Mouse (Mus musculus) ES-E14 (cell line): ENCODE measurements around the gene Zswim9. TPM values are rescaled to one million over a fixed set of nuclear protein-coding genes. Genes with fewer than 3 reads are reported as not detected.

Experiments used
- DNase-seq: peaks from one replicate; pipeline ENCODE4 v3.0.0-alpha.2; 2013; ENCODE audit warnings: low read depth, low spot score
- H3K27ac ChIP-seq: 2 replicates; pipeline ENCODE4 v1.5.1; 2012; ENCODE audit warnings: low read depth, mild to moderate bottlenecking, low read length, moderate library complexity, mixed read lengths; ENCODE audit not compliant: poor library complexity, insufficient read depth, severe bottlenecking
- H3K36me3 ChIP-seq: 2 replicates; pipeline ENCODE4 v1.6.1; 2012; ENCODE audit warnings: mild to moderate bottlenecking, low read length, moderate library complexity, mixed read lengths; ENCODE audit not compliant: control insufficient read depth, poor library complexity, insufficient read depth, severe bottlenecking
- H3K4me1 ChIP-seq, 2 experiments: fragments of 150-350 bp in 1 of 2; sonication (generic) in 1 of 2; 2 replicates each; pipeline ENCODE4 v1.6.1; 2012; ENCODE audit warnings: low read length in 2 of 2, mild to moderate bottlenecking in 1 of 2, mixed read lengths in 1 of 2; ENCODE audit not compliant: control insufficient read depth in 2 of 2, insufficient read depth in 2 of 2, poor library complexity in 1 of 2
- H3K4me3 ChIP-seq, 2 experiments: fragments of 150-350 bp in 1 of 2; sonication (generic) in 1 of 2; 2 replicates each; pipeline ENCODE4 v1.5.1; 2012; ENCODE audit warnings: low read length in 2 of 2, low read depth in 1 of 2, mild to moderate bottlenecking in 1 of 2, mixed read lengths in 1 of 2; ENCODE audit not compliant: insufficient read depth in 1 of 2, poor library complexity in 1 of 2, severe bottlenecking in 1 of 2
- H3K9ac ChIP-seq: 2 replicates; pipeline ENCODE4 v1.6.1; 2012; ENCODE audit warnings: low read depth, mild to moderate bottlenecking, low read length, mixed read lengths; ENCODE audit not compliant: poor library complexity, insufficient read depth, severe bottlenecking
- H3K9me3 ChIP-seq: fragments of 150-350 bp; sonication (generic); 2 replicates; pipeline ENCODE4 v1.6.1; 2012; ENCODE audit warnings: low read depth, mild to moderate bottlenecking, low read length; ENCODE audit not compliant: control insufficient read depth, insufficient read depth
- CHD2 ChIP-seq: IDR thresholded peaks from 2 replicates; pipeline ENCODE4 v1.6.1; 2014; ENCODE audit warnings: mild to moderate bottlenecking, low read depth, low read length, inconsistent platforms
- HCFC1 ChIP-seq: IDR thresholded peaks from 2 replicates; pipeline ENCODE4 v1.6.1; 2012; ENCODE audit warnings: low read length, inconsistent platforms, borderline replicate concordance; ENCODE audit not compliant: insufficient read depth
- MAFK ChIP-seq: IDR thresholded peaks from 2 replicates; pipeline ENCODE4 v1.6.1; 2014; ENCODE audit warnings: mild to moderate bottlenecking, low read depth, low read length, inconsistent platforms; ENCODE audit not compliant: insufficient read depth
- ZC3H11A ChIP-seq: IDR thresholded peaks from 2 replicates; pipeline ENCODE4 v1.6.1; 2012; ENCODE audit warnings: low read depth, mild to moderate bottlenecking, inconsistent platforms, low read length, borderline replicate concordance
- ZNF384 ChIP-seq: IDR thresholded peaks from 2 replicates; pipeline ENCODE4 v1.6.1; 2012; ENCODE audit warnings: low read depth, low read length, inconsistent platforms
- in situ Hi-C, 2 experiments: fragments of 600-800 bp; cut with MboI; formaldehyde crosslinking; loops; one replicate each; pipeline ENCODE4 v1.15.1; 2025; ENCODE audit warnings: low sequenced_read_pairs in 2 of 2, inconsistent platforms in 1 of 2; ENCODE audit not compliant: unreplicated experiment in 2 of 2
- total RNA-seq: library from RNA; depleted of rRNA; stranded (reverse); fragments of 300-350 nt; gene quantifications from 2 replicates; pipeline ENCODE4 v1.2.3, GENCODE M21; 2012

The Zswim9 gene
- total RNA-seq, 1 experiment = 5.7 TPM

DNA sequence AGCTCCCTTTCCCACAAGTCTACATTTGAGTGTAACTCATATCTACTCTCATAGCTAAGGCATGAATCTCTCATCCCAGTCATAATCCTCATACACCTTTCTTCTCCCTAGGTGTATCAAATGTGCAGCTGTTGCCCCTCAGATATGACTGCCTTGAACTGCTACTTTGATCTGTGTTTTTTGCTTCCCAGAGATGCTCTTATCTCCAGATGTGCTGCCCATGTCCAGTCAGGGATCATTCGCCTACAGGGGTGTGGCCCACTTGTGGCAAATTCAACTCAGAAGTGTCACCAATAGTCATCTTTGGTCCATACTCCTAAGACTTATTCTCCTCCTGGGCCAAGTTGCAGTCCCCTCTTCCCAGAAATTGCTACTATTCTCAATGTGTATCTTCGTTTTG lies 688 bp downstream of the Zswim9 start:
- Histone ChIP-seq H3K9me3 (no peaks in the 10 kb centered on the region), H3K9ac (peak overlapping the region; percentile 98), H3K36me3 (peaks cover 9% of the 10 kb centered on the region), H3K27ac (no peak overlapping the region), H3K4me3 (peak overlapping the region; percentile 91 to 93), H3K4me1 (no peaks in the 10 kb centered on the region)
- TF ChIP-seq ZNF384 (no peak), ZC3H11A (no peak), MAFK (no peak), HCFC1 (no peak), CHD2 (no peak)
- in situ Hi-C loops = no loop called here
- no peak for DNase-seq

DNA sequence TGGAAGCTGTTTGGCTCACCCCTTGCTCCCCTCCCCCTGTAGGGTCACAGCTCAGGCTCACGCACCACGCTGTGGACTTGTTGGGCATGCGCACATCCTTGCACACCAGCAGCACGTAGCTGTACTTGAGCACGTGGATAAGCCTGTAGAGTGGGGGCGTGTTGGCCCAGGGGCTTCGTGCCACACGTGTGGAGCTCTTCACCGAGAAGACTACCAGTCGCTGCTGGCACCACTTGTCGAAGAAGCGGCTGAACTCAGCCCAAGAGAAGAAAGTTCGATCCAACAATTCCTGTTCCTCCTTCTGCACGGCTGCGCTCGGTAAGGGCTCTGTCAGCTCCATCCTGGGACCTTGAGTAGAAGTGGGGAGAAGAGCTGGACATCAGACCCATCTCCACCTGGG lies 1.4 kb downstream of the Zswim9 start, which contains the start of gene Lig1:
TSS of gene Lig1 (plus strand) at position 203 of the 400 bp plus-strand sequence.
- Histone ChIP-seq H3K4me1 (no peaks in the 10 kb centered on the region), H3K9ac (peak within 1 kb of the TSS; percentile 98), H3K4me3 (peak within 1 kb of the TSS; percentile 91 to 93), H3K36me3 (peaks cover 4% of the 10 kb centered on the region), H3K27ac (no peak within 1 kb of the TSS), H3K9me3 (no peaks in the 10 kb centered on the region)
- in situ Hi-C loops = no loop called here
- no peak for DNase-seq
- no peak for TF ChIP-seq HCFC1
- no peak for TF ChIP-seq ZNF384
- no peak for TF ChIP-seq ZC3H11A
- TF ChIP-seq MAFK = no peak
- no peak for TF ChIP-seq CHD2

DNA sequence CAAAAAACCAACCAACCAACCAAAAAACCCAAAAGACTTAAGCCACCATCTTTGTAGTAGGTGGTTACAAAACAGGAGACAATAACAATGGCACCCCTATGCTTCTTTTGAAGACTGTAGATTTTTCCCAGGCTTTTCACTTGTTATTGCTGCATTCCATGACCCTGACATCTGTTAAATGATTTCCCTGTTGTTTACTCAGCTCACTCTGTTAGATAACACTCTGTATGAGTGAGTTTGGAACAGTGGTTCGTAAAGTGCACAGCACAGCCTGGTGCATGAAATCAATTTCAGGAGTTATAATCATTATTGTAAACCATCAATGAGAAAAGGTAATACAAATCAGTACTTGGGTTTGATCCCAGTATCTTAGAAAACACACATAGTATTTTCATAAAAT lies 6.8 kb downstream of the Zswim9 start:
- no peak for DNase-seq
- Histone ChIP-seq H3K4me1 (no peaks in the 10 kb centered on the region), H3K9ac (no peak overlapping the region), H3K9me3 (no peaks in the 10 kb centered on the region), H3K4me3 (no peak overlapping the region), H3K36me3 (no peaks in the 10 kb centered on the region), H3K27ac (no peak overlapping the region)
- in situ Hi-C loops = no loop called here
- TF ChIP-seq HCFC1 (no peak), ZC3H11A (no peak), ZNF384 (no peak), MAFK (no peak), CHD2 (no peak)

DNA sequence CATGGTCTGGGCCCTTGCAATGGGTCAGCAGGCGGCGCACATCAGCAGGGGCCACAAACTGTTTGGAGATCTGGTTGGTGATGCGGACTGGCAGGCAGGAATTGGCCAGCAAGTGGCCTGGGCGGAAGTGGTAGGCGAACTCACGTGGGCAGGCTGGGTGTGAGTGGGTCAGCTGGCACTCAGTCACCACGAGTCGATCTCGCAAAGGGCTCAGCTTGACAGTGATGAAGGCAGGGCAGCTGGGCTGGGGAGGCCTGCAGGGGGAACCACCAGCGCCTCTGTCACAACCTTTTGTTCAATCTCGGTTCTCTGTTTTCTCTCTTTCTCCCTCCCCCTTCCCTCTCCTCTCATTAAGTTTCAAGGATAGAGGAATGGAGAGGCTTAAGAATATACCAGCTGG lies 9.1 kb downstream of the Zswim9 start:
- Histone ChIP-seq H3K27ac (no peak overlapping the region), H3K9ac (0 out of 2 replicates have a peak overlapping the region, but pooled peaks have one; percentile 20), H3K4me3 (peak overlapping the region in 1 of 2 experiments; percentile 42; a peak in 2 of 4 replicates), H3K4me1 (no peaks in the 10 kb centered on the region), H3K9me3 (no peaks in the 10 kb centered on the region), H3K36me3 (no peaks in the 10 kb centered on the region)
- in situ Hi-C loops = no loop called here
- DNase-seq = no peak
- no peak for TF ChIP-seq MAFK
- TF ChIP-seq HCFC1 = no peak
- no peak for TF ChIP-seq CHD2

DNA sequence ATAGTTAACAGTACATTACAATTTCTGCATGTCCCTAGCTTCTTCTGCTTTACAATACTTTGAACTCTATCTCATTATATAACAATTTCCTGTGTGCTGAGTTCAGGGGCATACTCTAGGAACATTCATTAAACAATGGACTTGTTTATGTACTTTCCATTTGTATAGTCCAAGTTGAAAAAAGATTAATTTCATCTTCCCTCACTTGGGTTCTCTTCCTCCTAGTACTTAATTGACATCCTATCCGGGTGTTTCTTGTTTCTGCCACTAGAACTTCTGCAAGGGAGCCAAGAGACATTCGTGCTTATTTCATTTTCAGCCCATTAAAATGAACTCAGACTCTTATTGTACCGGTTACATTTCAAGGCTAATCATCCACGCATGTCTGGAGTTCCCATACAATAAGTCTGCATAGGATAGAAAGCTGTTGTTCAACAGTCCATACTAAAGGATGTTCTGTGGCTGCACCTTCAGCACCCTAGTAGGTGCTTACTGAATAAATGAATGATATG lies 9.7 kb downstream of the Zswim9 start:
- Histone ChIP-seq H3K27ac (no peak overlapping the region), H3K9ac (no peak overlapping the region), H3K4me1 (no peaks in the 10 kb centered on the region), H3K36me3 (no peaks in the 10 kb centered on the region), H3K9me3 (no peaks in the 10 kb centered on the region), H3K4me3 (no peak overlapping the region)
- no peak for DNase-seq
- TF ChIP-seq HCFC1 (no peak), CHD2 (no peak), ZC3H11A (no peak), MAFK (no peak), ZNF384 (no peak)
- in situ Hi-C loops = no loop called here
